Mouse (Mus musculus): ENCODE data around the gene Gdpd1. TPM values are rescaled to one million over a fixed set of nuclear protein-coding genes. Genes with fewer than 3 reads are reported as not detected.

Gdpd1 gene
- polyA plus RNA-seq, 1 experiment from 2014 or later: 20.3 TPM

DNA sequence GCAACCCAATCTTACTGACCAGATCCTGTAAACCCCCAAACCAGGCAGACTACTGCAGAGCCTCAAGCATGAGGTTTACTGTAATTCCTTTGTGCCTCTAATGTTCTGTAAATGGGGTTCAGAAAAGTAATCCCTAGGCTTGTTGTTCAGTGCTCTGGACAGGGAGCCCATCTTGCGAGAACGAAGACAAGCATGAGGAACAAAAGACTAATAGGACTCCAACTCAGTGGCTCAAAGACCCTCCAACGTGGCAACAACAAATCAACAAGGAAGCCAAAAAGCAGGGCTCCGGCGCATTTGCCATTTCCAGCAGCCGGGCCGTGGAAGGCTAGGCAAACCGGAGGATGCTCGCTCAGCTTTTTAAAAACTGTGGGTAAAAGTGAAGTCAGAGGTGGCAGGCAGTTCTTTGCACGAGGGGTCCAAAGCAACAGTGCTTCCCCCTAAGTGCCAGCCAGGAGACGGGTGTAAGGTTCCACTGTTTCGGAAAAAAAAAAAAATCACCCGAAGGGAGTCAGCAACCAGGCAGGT is 81.3 kb downstream of the Gdpd1 start:
- Histone ChIP-seq H3K9ac (ENCODE audit: low read depth, low read length) (peak overlapping the region; percentile 81), H3K4me3 (ENCODE audit: low read depth, low read length) (peak overlapping the region; percentile 88), H3K4me2 (ENCODE audit: low read depth, low read length) (peak overlapping the region; percentile 73), H3K36me3 (ENCODE audit: control insufficient read depth, insufficient read depth, low read length) (no peaks in the 10 kb centered on the region), H3K9me3 (ENCODE audit: control insufficient read depth, low read length) (no peaks in the 10 kb centered on the region), H3K4me1 (ENCODE audit: control insufficient read depth, insufficient read depth, low read length) (peaks cover 15% of the 10 kb centered on the region), H3K27ac (replicated peaks; ENCODE audit: low read depth, low read length) (peak overlapping the region; percentile 90), H3K27me3 (replicated peaks; ENCODE audit: control insufficient read depth, insufficient read depth, low read length) (no peaks in the 10 kb centered on the region)
- no peak for DNase-seq (ENCODE audit: low spot score)
- ATAC-seq (ENCODE audit: low read depth): no peak
- WGBS: 3% methylated on average over 13 of the region's 13 CpGs

DNA sequence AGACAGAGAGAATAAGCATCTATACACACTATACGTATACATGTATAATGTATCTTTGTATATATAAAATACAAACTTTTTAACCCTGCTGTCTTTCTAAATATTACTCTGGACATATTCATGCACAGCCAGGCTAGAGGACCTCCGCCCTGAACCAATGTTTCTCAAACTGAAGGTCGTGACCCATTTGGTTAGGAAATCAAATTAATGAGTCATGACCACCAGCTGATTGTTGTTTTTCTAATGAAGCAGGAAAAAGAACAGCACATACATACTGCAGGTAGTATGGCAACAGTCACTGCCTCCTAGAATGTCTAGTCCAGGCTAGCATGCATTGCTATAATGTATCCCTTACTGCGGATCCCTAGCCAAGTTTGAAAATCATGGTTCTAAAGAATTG is 82.6 kb downstream of the Gdpd1 start:
- H3K9ac ChIP-seq (ENCODE audit: low read depth, low read length): no peak overlapping the region
- no peaks in the 10 kb centered on the region for H3K9me3 ChIP-seq (ENCODE audit: control insufficient read depth, low read length)
- DNase-seq (ENCODE audit: low spot score): no peak
- H3K4me3 ChIP-seq (ENCODE audit: low read depth, low read length): peak overlapping the region; percentile 88; the same call in 1 of the 2 replicates
- H3K27me3 ChIP-seq (replicated peaks; ENCODE audit: control insufficient read depth, insufficient read depth, low read length): no peaks in the 10 kb centered on the region
- H3K4me2 ChIP-seq (ENCODE audit: low read depth, low read length): peak overlapping the region; percentile 73; the same call in 1 of the 2 replicates
- no peak for ATAC-seq (ENCODE audit: low read depth)
- H3K36me3 ChIP-seq (ENCODE audit: control insufficient read depth, insufficient read depth, low read length): no peaks in the 10 kb centered on the region
- H3K27ac ChIP-seq (replicated peaks; ENCODE audit: low read depth, low read length): no peak overlapping the region
- 74% methylated on average over 4 of the region's 4 CpGs for WGBS
- peaks cover 15% of the 10 kb centered on the region for H3K4me1 ChIP-seq (ENCODE audit: control insufficient read depth, insufficient read depth, low read length)

DNA sequence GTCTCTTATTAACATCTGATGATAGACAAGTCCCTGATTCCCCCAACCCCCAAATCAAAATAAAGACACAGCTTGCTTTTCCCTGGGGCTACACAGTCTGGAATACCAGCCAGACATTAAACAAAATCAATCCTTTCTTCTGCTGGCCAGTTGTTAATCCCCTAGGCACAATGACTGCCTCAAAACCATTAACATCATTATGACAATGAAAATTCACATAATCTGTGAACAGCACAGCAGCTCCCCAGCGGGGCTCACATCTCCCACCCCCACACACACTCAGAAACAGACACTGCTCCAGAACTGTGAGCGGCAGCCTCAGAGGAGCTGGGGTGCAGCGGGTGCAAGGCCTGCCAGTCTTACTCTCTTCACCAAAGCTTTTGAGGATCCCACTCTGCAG is 83.6 kb downstream of the Gdpd1 start:
- WGBS: 37% methylated on average over 3 of the region's 3 CpGs
- H3K27ac ChIP-seq (replicated peaks; ENCODE audit: low read depth, low read length): no peak overlapping the region
- DNase-seq (ENCODE audit: low spot score) (no peak), ATAC-seq (ENCODE audit: low read depth) (no peak)
- H3K9ac ChIP-seq (ENCODE audit: low read depth, low read length): peak overlapping the region; percentile 19; the same call in 1 of the 2 replicates
- H3K4me2 ChIP-seq (ENCODE audit: low read depth, low read length): peak overlapping the region; percentile 31
- peak overlapping the region; percentile 3; the same call in 1 of the 2 replicates for H3K4me3 ChIP-seq (ENCODE audit: low read depth, low read length)
- no peaks in the 10 kb centered on the region for H3K36me3 ChIP-seq (ENCODE audit: control insufficient read depth, insufficient read depth, low read length)
- H3K4me1 ChIP-seq (ENCODE audit: control insufficient read depth, insufficient read depth, low read length): peaks cover 15% of the 10 kb centered on the region
- H3K9me3 ChIP-seq (ENCODE audit: control insufficient read depth, low read length): no peaks in the 10 kb centered on the region
- H3K27me3 ChIP-seq (replicated peaks; ENCODE audit: control insufficient read depth, insufficient read depth, low read length): no peaks in the 10 kb centered on the region

DNA sequence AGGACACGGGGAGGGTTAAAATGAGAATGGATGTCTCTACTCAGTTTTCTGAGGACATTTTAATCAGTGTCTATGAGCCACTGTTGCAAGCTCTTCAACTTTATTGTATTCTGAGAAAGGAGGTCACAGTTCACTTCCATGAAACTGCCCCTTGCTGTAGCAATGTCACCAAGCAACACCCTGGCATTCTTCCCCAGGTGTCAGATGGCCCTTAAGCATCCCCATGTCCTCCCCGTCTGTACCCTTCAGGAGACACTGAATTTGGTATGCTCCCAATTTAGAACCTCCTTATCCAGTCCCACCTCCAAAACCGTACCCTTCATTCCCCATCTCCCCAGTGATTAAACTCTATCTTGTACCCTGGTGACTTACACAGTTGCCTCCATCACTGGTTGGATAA is 88.9 kb downstream of the Gdpd1 start:
- Histone ChIP-seq H3K9me3 (ENCODE audit: control insufficient read depth, low read length) (no peaks in the 10 kb centered on the region), H3K36me3 (ENCODE audit: control insufficient read depth, insufficient read depth, low read length) (no peaks in the 10 kb centered on the region), H3K4me3 (ENCODE audit: low read depth, low read length) (no peak overlapping the region), H3K4me2 (ENCODE audit: low read depth, low read length) (no peak overlapping the region), H3K9ac (ENCODE audit: low read depth, low read length) (no peak overlapping the region), H3K27ac (replicated peaks; ENCODE audit: low read depth, low read length) (no peak overlapping the region), H3K4me1 (ENCODE audit: control insufficient read depth, insufficient read depth, low read length) (peaks cover 12% of the 10 kb centered on the region), H3K27me3 (replicated peaks; ENCODE audit: control insufficient read depth, insufficient read depth, low read length) (no peaks in the 10 kb centered on the region)
- ATAC-seq (ENCODE audit: low read depth): no peak
- 75% methylated on average over 3 of the region's 3 CpGs for WGBS
- DNase-seq (ENCODE audit: low spot score): no peak

MicroRNAs within 50 kb of the gene (microRNA counts, 519-probe panel; counts per million panel counts)
- microRNA mmu-miR-301a: 3,712 counts per million, percentile 86 among the panel's probes with 10 or more counts

Small RNA genes within 50 kb of the gene (microRNA-seq; reads per million reads assigned to microRNA genes)
- gene Mir301 (ENCODE audit: borderline number of aligned reads): 1,209 reads per million, percentile 77 among the genes with 10 or more reads in this experiment

Other genes with a start within 250 kb of the Gdpd1 start
- 7.8 and 8.6 TPM in 2 replicates for gene Ypel2, start 80.4 kb downstream of the Gdpd1 start, polyA plus RNA-seq (2014; fragmentation: Nextera tagmentation; extraction: Ambion mirVana)
- gene Smg8, start 12.7 kb upstream of the Gdpd1 start, polyA plus RNA-seq (2014; fragmentation: Nextera tagmentation; extraction: Ambion mirVana): 19.3 and 19.7 TPM in 2 replicates
- 9.9 and 10.0 TPM in 2 replicates for gene Prr11, start 34.6 kb upstream of the Gdpd1 start, polyA plus RNA-seq (2014; fragmentation: Nextera tagmentation; extraction: Ambion mirVana)
- gene Ska2, start 35.2 kb upstream of the Gdpd1 start, polyA plus RNA-seq (2014; fragmentation: Nextera tagmentation; extraction: Ambion mirVana): 44.0 and 46.1 TPM in 2 replicates
- gene Trim37, start 53.0 kb upstream of the Gdpd1 start, polyA plus RNA-seq (2014; fragmentation: Nextera tagmentation; extraction: Ambion mirVana): 27.6 and 29.4 TPM in 2 replicates

Data from embryonic facial prominence, embryonic 14.5 days (tissue).